Mouse (Mus musculus): Measurements from ENCODE around the gene Lsg1. TPM values are rescaled to one million over a fixed set of nuclear protein-coding genes. Genes with fewer than 3 reads are reported as not detected.

Gene Lsg1
- polyA plus RNA-seq, 1 experiment from 2014 or later: 33.4 TPM

- Histone ChIP-seq H3K4me3 (ENCODE audit: low read depth, low read length) (peak overlapping the region; percentile 8; the same call in 1 of the 2 replicates), H3K36me3 (ENCODE audit: control insufficient read depth, insufficient read depth, low read length) (no peaks in the 10 kb centered on the region), H3K9me3 (ENCODE audit: control insufficient read depth, low read length) (no peaks in the 10 kb centered on the region), H3K4me1 (replicated peaks; ENCODE audit: control insufficient read depth, insufficient read depth) (peaks cover 6% of the 10 kb centered on the region; the same call in 1 of the 2 replicates), H3K4me2 (replicated peaks; ENCODE audit: low read depth) (peak overlapping the region; percentile 81), H3K27me3 (ENCODE audit: control insufficient read depth, insufficient read depth, low read length) (no peaks in the 10 kb centered on the region), H3K27ac (replicated peaks) (peak overlapping the region; percentile 78), H3K9ac (ENCODE audit: low read length) (peak overlapping the region; percentile 31; the same call in 1 of the 2 replicates)
- 0 out of 2 replicates have a peak, but pooled peaks have one; percentile 21 for ATAC-seq (ENCODE audit: low FRiP score, low TSS enrichment)
- 42% methylated on average over 18 of the region's 18 CpGs for WGBS
- TF ChIP-seq CTCF (IDR thresholded peaks at IDR 0.05; ENCODE audit: low read depth) (no peak), EP300 (optimal IDR thresholded peaks at IDR 0.05) (no peak)
- peak; percentile 59 for DNase-seq (ENCODE audit: low spot score)
Observed at GRCm38 (mm10) chr16:30602684-30603530, 15.5 kb upstream of the Lsg1 start.

GRCm38 (mm10) chr16:30601946-30602345, 14.6 kb upstream of the Lsg1 start:
- ATAC-seq (ENCODE audit: low FRiP score, low TSS enrichment) (no peak), DNase-seq (ENCODE audit: low spot score) (peak; percentile 24)
- Histone ChIP-seq H3K4me3 (ENCODE audit: low read depth, low read length) (peak overlapping the region; percentile 80), H3K9ac (ENCODE audit: low read length) (0 out of 2 replicates have a peak overlapping the region, but pooled peaks have one; percentile 18), H3K4me2 (replicated peaks; ENCODE audit: low read depth) (peak overlapping the region; percentile 81), H3K4me1 (replicated peaks; ENCODE audit: control insufficient read depth, insufficient read depth) (peaks cover 6% of the 10 kb centered on the region; the same call in 1 of the 2 replicates), H3K36me3 (ENCODE audit: control insufficient read depth, insufficient read depth, low read length) (no peaks in the 10 kb centered on the region), H3K27me3 (ENCODE audit: control insufficient read depth, insufficient read depth, low read length) (no peaks in the 10 kb centered on the region), H3K9me3 (ENCODE audit: control insufficient read depth, low read length) (no peaks in the 10 kb centered on the region), H3K27ac (replicated peaks) (peak overlapping the region; percentile 89)
- no peak for TF ChIP-seq CTCF (IDR thresholded peaks at IDR 0.05; ENCODE audit: low read depth)
- TF ChIP-seq EP300 (optimal IDR thresholded peaks at IDR 0.05): no peak
- 47% methylated on average over 7 of the region's 7 CpGs for WGBS

- TF ChIP-seq EP300 (optimal IDR thresholded peaks at IDR 0.05) (no peak), CTCF (IDR thresholded peaks at IDR 0.05; ENCODE audit: low read depth) (peak; percentile 71)
- Histone ChIP-seq H3K4me2 (replicated peaks; ENCODE audit: low read depth) (peak overlapping the region; percentile 81), H3K9ac (ENCODE audit: low read length) (peak overlapping the region; percentile 76), H3K36me3 (ENCODE audit: control insufficient read depth, insufficient read depth, low read length) (no peaks in the 10 kb centered on the region), H3K27ac (replicated peaks) (peak overlapping the region; percentile 89), H3K4me3 (ENCODE audit: low read depth, low read length) (peak overlapping the region; percentile 80), H3K4me1 (replicated peaks; ENCODE audit: control insufficient read depth, insufficient read depth) (peaks cover 6% of the 10 kb centered on the region; the same call in 1 of the 2 replicates), H3K27me3 (ENCODE audit: control insufficient read depth, insufficient read depth, low read length) (no peaks in the 10 kb centered on the region), H3K9me3 (ENCODE audit: control insufficient read depth, low read length) (no peaks in the 10 kb centered on the region)
- 15% methylated on average over 42 of the region's 42 CpGs for WGBS
- no peak for ATAC-seq (ENCODE audit: low FRiP score, low TSS enrichment)
- peak; percentile 67 for DNase-seq (ENCODE audit: low spot score)
Observed at GRCm38 (mm10) chr16:30601046-30601832, 13.8 kb upstream of the Lsg1 start.

DNA sequence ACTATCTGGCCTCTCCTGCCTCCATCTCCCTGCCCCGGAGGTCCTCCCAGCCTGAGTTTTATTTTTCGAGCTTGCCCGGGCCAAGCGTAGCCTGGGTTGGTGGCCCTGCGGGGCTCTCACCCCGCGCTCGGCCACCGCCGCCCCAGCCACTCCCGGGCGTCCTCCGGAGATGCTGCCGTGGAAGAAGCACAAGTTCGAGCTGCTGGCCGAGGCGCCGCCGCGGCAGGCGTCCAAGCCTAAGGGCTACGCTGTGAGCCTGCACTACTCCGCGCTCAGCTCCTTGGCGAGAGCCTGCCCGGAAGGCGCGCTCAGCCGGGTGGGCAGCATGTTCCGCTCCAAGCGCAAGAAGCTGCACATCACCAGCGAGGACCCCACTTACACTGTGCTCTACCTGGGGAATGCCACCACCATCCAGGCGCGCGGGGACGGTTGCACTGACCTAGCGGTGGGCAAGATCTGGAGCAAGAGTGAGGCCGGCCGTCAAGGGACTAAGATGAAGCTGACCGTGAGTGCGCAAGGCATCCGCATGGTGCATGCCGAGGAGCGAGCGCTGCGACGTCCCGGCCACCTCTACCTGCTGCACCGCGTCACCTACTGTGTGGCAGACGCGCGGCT, 13.1 kb upstream of the Lsg1 start:
- Histone ChIP-seq H3K9me3 (ENCODE audit: control insufficient read depth, low read length) (no peaks in the 10 kb centered on the region), H3K4me3 (ENCODE audit: low read depth, low read length) (peak overlapping the region; percentile 80), H3K36me3 (ENCODE audit: control insufficient read depth, insufficient read depth, low read length) (no peaks in the 10 kb centered on the region), H3K27me3 (ENCODE audit: control insufficient read depth, insufficient read depth, low read length) (no peaks in the 10 kb centered on the region), H3K4me1 (replicated peaks; ENCODE audit: control insufficient read depth, insufficient read depth) (peaks cover 6% of the 10 kb centered on the region; the same call in 1 of the 2 replicates), H3K4me2 (replicated peaks; ENCODE audit: low read depth) (peak overlapping the region; percentile 81), H3K9ac (ENCODE audit: low read length) (peak overlapping the region; percentile 76), H3K27ac (replicated peaks) (peak overlapping the region; percentile 89)
- ATAC-seq (ENCODE audit: low FRiP score, low TSS enrichment): 0 out of 2 replicates have a peak, but pooled peaks have one; percentile 13
- TF ChIP-seq EP300 (optimal IDR thresholded peaks at IDR 0.05): no peak
- TF ChIP-seq CTCF (IDR thresholded peaks at IDR 0.05; ENCODE audit: low read depth): no peak
- peak; percentile 59 for DNase-seq (ENCODE audit: low spot score)
- WGBS: under 1% methylated on average over 53 of the region's 53 CpGs

DNA sequence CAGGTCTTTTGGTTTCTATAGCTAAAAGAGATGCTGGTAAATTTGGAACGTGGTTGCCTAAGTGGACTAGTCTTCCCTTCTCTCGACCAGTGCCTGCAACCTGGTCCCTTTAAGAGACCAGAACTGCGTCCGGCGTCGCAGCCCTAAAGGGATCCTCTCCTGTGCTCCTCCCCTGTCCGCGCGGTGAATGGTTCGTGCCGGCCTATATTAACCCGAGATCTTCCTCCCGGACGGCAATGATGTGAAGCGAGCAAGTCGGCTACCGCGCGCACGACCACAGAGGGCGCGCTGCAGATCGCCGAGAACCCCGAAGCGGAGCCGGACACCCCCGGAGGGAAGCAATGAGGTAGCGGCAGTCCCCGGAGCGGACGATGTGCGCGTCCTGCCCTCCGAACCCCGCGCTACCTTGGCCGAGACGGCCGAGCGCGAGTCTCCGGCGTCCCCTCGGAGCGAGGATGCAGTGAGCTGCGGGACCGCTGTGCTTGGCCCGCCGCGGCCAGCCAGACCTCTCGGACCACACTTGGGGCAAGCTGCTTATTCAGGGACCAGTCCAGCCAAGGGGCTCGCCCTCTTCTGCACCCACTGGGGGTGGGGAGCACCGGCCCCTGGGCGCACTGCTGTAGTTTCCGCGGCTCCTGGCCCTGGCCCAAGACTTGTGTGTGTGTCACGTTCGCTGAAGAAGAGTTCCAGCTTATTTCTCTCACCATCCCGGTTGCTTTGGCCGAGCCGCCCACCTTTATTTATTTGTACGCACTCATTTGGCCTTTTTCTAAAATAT, 12.3 kb upstream of the Lsg1 start, which contains the start of gene Fam43a:
Gene Fam43a, plus strand, starts transcription at position 233 of the 778 bp plus-strand sequence.
- DNase-seq (ENCODE audit: low spot score) (peak; percentile 90), ATAC-seq (ENCODE audit: low FRiP score, low TSS enrichment) (peak; percentile 81)
- Histone ChIP-seq H3K27ac (replicated peaks) (peak within 1 kb of the TSS; percentile 89), H3K36me3 (ENCODE audit: control insufficient read depth, insufficient read depth, low read length) (no peaks in the 10 kb centered on the region), H3K27me3 (ENCODE audit: control insufficient read depth, insufficient read depth, low read length) (no peaks in the 10 kb centered on the region), H3K4me2 (replicated peaks; ENCODE audit: low read depth) (peak within 1 kb of the TSS; percentile 81), H3K9me3 (ENCODE audit: control insufficient read depth, low read length) (no peaks in the 10 kb centered on the region), H3K4me1 (replicated peaks; ENCODE audit: control insufficient read depth, insufficient read depth) (peaks cover 6% of the 10 kb centered on the region; the same call in 1 of the 2 replicates), H3K9ac (ENCODE audit: low read length) (peak within 1 kb of the TSS; percentile 76), H3K4me3 (ENCODE audit: low read depth, low read length) (peak within 1 kb of the TSS; percentile 80)
- under 1% methylated on average over 62 of the region's 63 CpGs for WGBS
- TF ChIP-seq EP300 (optimal IDR thresholded peaks at IDR 0.05) (no peak), CTCF (IDR thresholded peaks at IDR 0.05; ENCODE audit: low read depth) (peak; percentile 74)

All from stomach, postnatal 0 days (tissue).